Mouse (Mus musculus) large intestine, adult 2 months (tissue): ENCODE data around the gene Oosp3. TPM values are rescaled to one million over a fixed set of nuclear protein-coding genes. Genes with fewer than 3 reads are reported as not detected.

Experiments
- DNase-seq: peaks from one replicate; pipeline ENCODE4 v3.0.0-alpha.2; 2012; ENCODE audit warnings: low read depth, low spot score
- WGBS: fragments of 180-500 bp; shearing (Covaris S2); methylation state at CpG from one replicate; pipeline ENCODE4 v1.1.7; 2018; 5-methylcytosine and 5-hydroxymethylcytosine counted together
- polyA plus RNA-seq: library from polyadenylated mRNA; depleted of rRNA; stranded (reverse); fragments of >200 nt; gene quantifications from 2 replicates; pipeline ENCODE4 v1.2.3, GENCODE M21; 2012; rRNA removed

Gene Oosp3
- not detected in 2 replicates for polyA plus RNA-seq

- WGBS, result 80% methylated on average over 2 of the region's 2 CpGs
- DNase-seq, result no peak
Observed at GRCm38 (mm10) chr19:11696755-11697154, at the start of gene Oosp3. TSS of gene Oosp3 (plus strand) at chr19:11697055.

GRCm38 (mm10) chr19:11649564-11649963 lies 47.3 kb upstream of the Oosp3 start:
- WGBS, result 78% methylated on average over 4 of the region's 4 CpGs
- DNase-seq, result no peak

- WGBS, result 62% methylated on average over 2 of the region's 2 CpGs
Observed at GRCm38 (mm10) chr19:11659142-11659541, 37.7 kb upstream of the Oosp3 start.

GRCm38 (mm10) chr19:11660459-11660858 lies 36.4 kb upstream of the Oosp3 start, which contains the start of gene Oosp2:
TSS of gene Oosp2 (minus strand) at chr19:11660559.
- 91% methylated on average over 5 of the region's 5 CpGs for WGBS
- DNase-seq, result no peak

More at GRCm38 (mm10) chr19:11659142-11659541, 37.7 kb upstream of the Oosp3 start:
- no peak for DNase-seq

- no peak for DNase-seq
Observed at GRCm38 (mm10) chr19:11661562-11661961, 35.3 kb upstream of the Oosp3 start.

- 66% methylated on average over 5 of the region's 5 CpGs for WGBS
- DNase-seq, result no peak
Observed at GRCm38 (mm10) chr19:11690839-11691238, 6.0 kb upstream of the Oosp3 start, which contains the start of gene Oosp1. TSS of gene Oosp1 (minus strand) at chr19:11691150.

GRCm38 (mm10) chr19:11691454-11691853 lies 5.4 kb upstream of the Oosp3 start:
- DNase-seq, result no peak
- WGBS, result 61% methylated on average over 1 of the region's 1 CpGs

- 88% methylated on average over 6 of the region's 6 CpGs for WGBS
- DNase-seq, result no peak
Observed at GRCm38 (mm10) chr19:11698342-11698741, 1.5 kb downstream of the Oosp3 start.

GRCm38 (mm10) chr19:11712451-11712850 lies 15.6 kb downstream of the Oosp3 start:
- 80% methylated on average over 4 of the region's 4 CpGs for WGBS
- DNase-seq, result no peak

GRCm38 (mm10) chr19:11720071-11720470 lies 23.2 kb downstream of the Oosp3 start:
- WGBS, result 79% methylated on average over 3 of the region's 3 CpGs
- no peak for DNase-seq

GRCm38 (mm10) chr19:11723870-11724269 lies 27.0 kb downstream of the Oosp3 start:
- no peak for DNase-seq
- WGBS, result 18% methylated on average over 2 of the region's 2 CpGs

- 20% methylated on average over 6 of the region's 6 CpGs for WGBS
Observed at GRCm38 (mm10) chr19:11724275-11724674, 27.4 kb downstream of the Oosp3 start.

GRCm38 (mm10) chr19:11725915-11726314 lies 29.1 kb downstream of the Oosp3 start:
- WGBS, result 46% methylated on average over 2 of the region's 2 CpGs
- no peak for DNase-seq

More at GRCm38 (mm10) chr19:11724275-11724674, 27.4 kb downstream of the Oosp3 start:
- DNase-seq, result no peak

GRCm38 (mm10) chr19:11727304-11727703 lies 30.4 kb downstream of the Oosp3 start:
- no peak for DNase-seq
- WGBS, result 94% methylated on average over 5 of the region's 5 CpGs

GRCm38 (mm10) chr19:11730278-11730677 lies 33.4 kb downstream of the Oosp3 start:
- 78% methylated on average over 1 of the region's 1 CpGs for WGBS
- no peak for DNase-seq

GRCm38 (mm10) chr19:11736455-11736854 lies 39.6 kb downstream of the Oosp3 start:
- WGBS, result 19% methylated on average over 1 of the region's 1 CpGs
- DNase-seq, result no peak

- no peak for DNase-seq
Observed at GRCm38 (mm10) chr19:11745680-11746079, 48.8 kb downstream of the Oosp3 start.

- WGBS, result 78% methylated on average over 2 of the region's 2 CpGs
- DNase-seq, result no peak
Observed at GRCm38 (mm10) chr19:11747298-11747697, 50.4 kb downstream of the Oosp3 start, which contains the start of gene Gif. TSS of gene Gif (plus strand) at chr19:11747554.
